Mouse (Mus musculus) hematopoietic stem cell, adult 5-6 weeks (primary cell): ENCODE data around the gene Mef2c. TPM values are rescaled to one million over a fixed set of nuclear protein-coding genes. Genes with fewer than 3 reads are reported as not detected.

Experiments
- ATAC-seq, 2 experiments: fragments of 125-278 bp in 1 of 2; replicated peaks in 1 of 2; 2 replicates each; pipeline ENCODE4 v1.8.0; 2016 to 2017; ENCODE audit warnings: inconsistent platforms in 2 of 2, mild to moderate bottlenecking in 2 of 2, moderate number of reproducible peaks in 2 of 2, low read depth in 1 of 2, moderate TSS enrichment in 1 of 2; ENCODE audit not compliant: low FRiP score in 2 of 2, poor library complexity in 2 of 2, severe bottlenecking in 2 of 2, insufficient read depth in 1 of 2, low TSS enrichment in 1 of 2
- total RNA-seq: library from RNA; stranded (forward); fragments of 172-1452, 232-1000 nt; gene quantifications from 2 replicates; pipeline ENCODE4 v1.2.3, GENCODE M21; 2017

The Mef2c gene
- total RNA-seq, 1 experiment from 2014 or later: 485 TPM

GRCm38 (mm10) chr13:83588186-83588585, 84.4 kb downstream of the Mef2c start:
- no peak for ATAC-seq

- ATAC-seq: no peak
These were observed 87.1 kb downstream of the Mef2c start for GRCm38 (mm10) chr13:83590886-83591285.

GRCm38 (mm10) chr13:83595429-83595828, 91.6 kb downstream of the Mef2c start:
- no peak for ATAC-seq

GRCm38 (mm10) chr13:83596989-83597738, 93.3 kb downstream of the Mef2c start:
- ATAC-seq: peak; percentile 40 to 54; a peak in 3 of 4 replicates

GRCm38 (mm10) chr13:83597739-83598210, 93.9 kb downstream of the Mef2c start:
- ATAC-seq: peak in 1 of 2 experiments; percentile 23; a peak in 1 of 4 replicates

- ATAC-seq: no peak
These were observed 96.5 kb downstream of the Mef2c start for GRCm38 (mm10) chr13:83600301-83600700.

GRCm38 (mm10) chr13:83601741-83602140, 97.9 kb downstream of the Mef2c start:
- no peak for ATAC-seq

GRCm38 (mm10) chr13:83603373-83604265, 99.8 kb downstream of the Mef2c start:
- no peak for ATAC-seq

GRCm38 (mm10) chr13:83604320-83604719, 100.5 kb downstream of the Mef2c start:
- peak in 1 of 2 experiments; percentile 54; a peak in 2 of 4 replicates for ATAC-seq

GRCm38 (mm10) chr13:83604785-83605184, 101.0 kb downstream of the Mef2c start:
- ATAC-seq: no peak

- ATAC-seq: peak in 1 of 2 experiments; percentile 13; a peak in 1 of 4 replicates
These were observed 104.2 kb downstream of the Mef2c start for GRCm38 (mm10) chr13:83607883-83608581.

GRCm38 (mm10) chr13:83608851-83609516, 105.2 kb downstream of the Mef2c start:
- ATAC-seq: peak; percentile 91 to 92

- ATAC-seq: peak; percentile 43 to 61; a peak in 3 of 4 replicates
These were observed 105.7 kb downstream of the Mef2c start for GRCm38 (mm10) chr13:83609517-83609878.

- ATAC-seq: no peak
These were observed 106.3 kb downstream of the Mef2c start for GRCm38 (mm10) chr13:83610124-83610523.

- ATAC-seq: no peak
These were observed 108.4 kb downstream of the Mef2c start for GRCm38 (mm10) chr13:83612195-83612594.

- ATAC-seq: peak in 1 of 2 experiments; percentile 26; a peak in 1 of 4 replicates
These were observed 112.0 kb downstream of the Mef2c start for GRCm38 (mm10) chr13:83615875-83616274.

GRCm38 (mm10) chr13:83624651-83625050, 120.8 kb downstream of the Mef2c start:
- ATAC-seq: no peak; a peak in 1 of 4 replicates
